Mouse (Mus musculus) embryonic fibroblast, embryonic 13.5 days (primary cell): ENCODE results near the gene Magi2.

Experiments used
- CTCF ChIP-seq: IDR thresholded peaks from 2 replicates; pipeline ENCODE4 v1.5.1; 2011; ENCODE audit warnings: mild to moderate bottlenecking, control low read depth, low read length, moderate library complexity, borderline replicate concordance; ENCODE audit not compliant: insufficient read depth
- POLR2A ChIP-seq: IDR thresholded peaks from 2 replicates; pipeline ENCODE4 v1.6.1; 2011; ENCODE audit warnings: low read depth, mild to moderate bottlenecking, control low read depth, low read length, moderate library complexity

DNA sequence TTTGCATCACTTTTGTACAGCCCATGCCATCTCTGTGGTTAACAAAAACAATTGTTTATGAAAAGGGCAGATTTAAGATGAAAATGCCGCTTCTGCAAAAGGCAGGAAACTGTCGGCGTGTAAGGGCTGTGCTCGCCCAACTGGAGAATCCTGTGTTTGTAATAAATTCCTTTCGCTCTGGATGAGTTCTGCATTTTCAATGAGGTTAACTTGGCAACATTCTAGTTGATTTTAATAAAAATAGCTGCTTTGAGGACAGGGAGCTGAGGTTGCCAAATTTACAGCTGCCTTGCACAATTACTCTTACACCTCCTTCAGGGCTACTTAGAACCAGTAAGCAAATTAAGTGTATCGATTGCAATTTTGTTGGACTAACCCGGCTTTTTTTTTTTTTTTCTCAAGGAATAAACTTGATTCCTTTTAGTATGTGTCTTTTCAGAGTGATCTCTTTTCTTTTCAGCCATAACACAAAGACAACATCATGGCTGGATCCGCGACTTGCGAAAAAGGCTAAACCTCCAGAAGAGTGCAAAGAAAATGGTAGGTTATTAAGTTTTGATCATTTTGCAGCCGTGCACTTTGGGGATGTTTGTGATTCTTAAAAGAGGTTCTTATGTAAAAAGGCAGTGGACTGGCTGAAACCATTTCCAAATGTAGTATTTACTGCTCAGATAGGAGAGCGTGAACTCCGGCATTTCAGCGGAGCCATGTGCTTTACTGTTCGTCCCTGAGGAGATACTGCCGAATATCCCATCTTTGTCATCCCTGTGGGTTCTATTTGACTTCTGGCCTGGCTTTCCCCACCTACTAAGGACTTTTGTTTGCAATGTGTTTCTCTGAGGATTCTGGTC is 1001.3 kb downstream of the Magi2 start:
- no peak for TF ChIP-seq CTCF
- TF ChIP-seq POLR2A, result no peak
